Mouse (Mus musculus): Measurements from ENCODE around the gene Nrarp. TPM values are rescaled to one million over a fixed set of nuclear protein-coding genes. Genes with fewer than 3 reads are reported as not detected.

Nrarp gene
- polyA plus RNA-seq (2012): 4.1 and 6.7 TPM in 2 replicates

DNA sequence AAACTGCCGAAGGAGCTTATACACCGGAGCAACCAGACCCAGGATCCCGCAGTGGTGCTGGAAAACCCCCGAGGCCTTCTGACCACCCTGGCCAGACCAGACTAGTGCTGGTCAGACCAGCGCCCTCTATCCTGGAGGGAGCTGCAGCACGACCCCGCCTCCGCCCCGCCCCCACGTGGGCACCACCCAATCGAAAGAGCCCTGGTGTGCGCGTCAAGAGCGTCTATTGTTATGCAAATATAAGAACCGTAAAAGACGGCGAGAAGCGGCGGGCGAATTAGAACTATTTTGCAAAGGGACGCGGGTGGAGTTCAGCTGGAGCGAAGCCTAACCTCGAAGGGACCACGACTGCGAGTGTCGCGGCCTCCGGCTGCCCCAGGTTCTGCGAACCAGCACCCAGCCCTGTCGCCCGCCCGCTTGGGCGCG is at the start of gene Nrarp:
Gene Nrarp, plus strand, starts transcription at position 281 of the 426 bp plus-strand sequence.

GRCm38 (mm10) chr2:25196172-25196954 is 15.8 kb downstream of the Nrarp start, which contains the start of gene Tor4a:
Tor4a (minus strand) TSS chr2:25196886.

GRCm38 (mm10) chr2:25211121-25211670 is 30.6 kb downstream of the Nrarp start, which contains the start of gene Nelfb:
Nelfb (minus strand) TSS chr2:25211489.

GRCm38 (mm10) chr2:25214444-25214843 is 33.9 kb downstream of the Nrarp start, which contains the start of gene Stpg3:
Stpg3 (minus strand) TSS chr2:25214637.

DNA sequence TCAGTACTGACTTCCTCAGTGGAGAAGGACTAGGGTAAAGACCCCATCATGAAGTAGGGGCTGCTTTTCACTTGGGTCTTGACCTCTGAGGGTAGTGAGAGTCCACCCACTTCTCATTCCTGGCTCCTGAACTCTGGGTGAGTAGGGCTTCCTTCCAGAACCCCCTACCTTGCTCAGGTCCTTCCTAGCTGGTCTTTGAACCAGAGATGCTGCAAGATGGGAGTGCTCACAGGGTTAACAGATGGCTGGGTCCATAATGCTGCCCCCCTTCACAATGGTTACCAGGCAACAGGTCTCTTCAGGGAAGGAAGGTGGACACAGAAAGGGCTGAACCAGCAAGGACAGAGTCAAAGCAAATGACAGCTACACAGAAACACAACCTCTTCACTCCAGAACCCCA is 37.9 kb downstream of the Nrarp start, which contains the start of gene Fam166a:
Gene Fam166a, plus strand, starts transcription at position 301 of the 400 bp plus-strand sequence.

GRCm38 (mm10) chr2:25224492-25224765 is 43.9 kb downstream of the Nrarp start, which contains the start of gene Tubb4b:
Tubb4b (minus strand) TSS chr2:25224702.

Other genes starting within 250 kb of the Nrarp start
- gene Arrdc1, start 245.5 kb upstream of the Nrarp start, polyA plus RNA-seq (2012): 89.7 and 94.3 TPM in 2 replicates
- gene Zmynd19, start 231.0 kb upstream of the Nrarp start, polyA plus RNA-seq (2012): 11.1 and 13.2 TPM in 2 replicates
- 20.1 and 24.2 TPM in 2 replicates for gene Dph7, start 218.4 kb upstream of the Nrarp start, polyA plus RNA-seq (2012)
- 47.1 and 48.8 TPM in 2 replicates for gene Mrpl41, start 205.7 kb upstream of the Nrarp start, polyA plus RNA-seq (2012)
- gene Pnpla7, start 204.7 kb upstream of the Nrarp start, polyA plus RNA-seq (2012): 11.5 and 13.6 TPM in 2 replicates
- gene Nsmf, start 126.4 kb upstream of the Nrarp start, polyA plus RNA-seq (2012): 19.1 and 31.9 TPM in 2 replicates
- gene Entpd8, start 100.5 kb upstream of the Nrarp start, polyA plus RNA-seq (2012): not detected in 2 replicates
- gene Noxa1, start 85.6 kb upstream of the Nrarp start, polyA plus RNA-seq (2012): 0.03 and 0.15 TPM in 2 replicates
- 8.8 and 14.5 TPM in 2 replicates for gene Tor4a, start 16.1 kb downstream of the Nrarp start, polyA plus RNA-seq (2012)
- gene Nelfb, start 30.7 kb downstream of the Nrarp start, polyA plus RNA-seq (2012): 26.8 and 30.3 TPM in 2 replicates
- gene Stpg3, start 33.9 kb downstream of the Nrarp start, polyA plus RNA-seq (2012): 0.09 and 0.26 TPM in 2 replicates
- 0.07 and 0.15 TPM in 2 replicates for gene Fam166a, start 38.0 kb downstream of the Nrarp start, polyA plus RNA-seq (2012)
- 382 and 509 TPM in 2 replicates for gene Tubb4b, start 43.9 kb downstream of the Nrarp start, polyA plus RNA-seq (2012)
- gene Slc34a3, start 53.6 kb downstream of the Nrarp start, polyA plus RNA-seq (2012): not detected in 2 replicates
- gene Rnf224, start 56.0 kb downstream of the Nrarp start, polyA plus RNA-seq (2012): 0.12 and 0.18 TPM in 2 replicates
- gene Rnf208, start 61.5 kb downstream of the Nrarp start, polyA plus RNA-seq (2012): 8.5 and 13.7 TPM in 2 replicates
- 0.22 TPM in 1 of 2 replicates, not detected in the other for gene Cysrt1, start 61.7 kb downstream of the Nrarp start, polyA plus RNA-seq (2012)
- 2.8 TPM in 1 of 2 replicates, not detected in the other for gene AL732309.1, start 66.1 kb downstream of the Nrarp start, polyA plus RNA-seq (2012)
- gene Tmem203, start 74.7 kb downstream of the Nrarp start, polyA plus RNA-seq (2012): 7.3 and 8.5 TPM in 2 replicates
- gene Tprn, start 81.9 kb downstream of the Nrarp start, polyA plus RNA-seq (2012): 58.1 and 64.5 TPM in 2 replicates
- gene Ssna1, start 91.7 kb downstream of the Nrarp start, polyA plus RNA-seq (2012): 223 and 227 TPM in 2 replicates
- gene Anapc2, start 91.7 kb downstream of the Nrarp start, polyA plus RNA-seq (2012): 23.1 and 24.8 TPM in 2 replicates
- not detected in 2 replicates for gene Tmem210, start 107.4 kb downstream of the Nrarp start, polyA plus RNA-seq (2012)
- not detected in 2 replicates for gene Lrrc26, start 109.2 kb downstream of the Nrarp start, polyA plus RNA-seq (2012)
- 0.01 and 0.02 TPM in 2 replicates for gene Grin1, start 138.4 kb downstream of the Nrarp start, polyA plus RNA-seq (2012)
- 27.2 and 28.1 TPM in 2 replicates for gene Man1b1, start 151.6 kb downstream of the Nrarp start, polyA plus RNA-seq (2012)
- gene Dpp7, start 175.6 kb downstream of the Nrarp start, polyA plus RNA-seq (2012): 6.3 and 7.2 TPM in 2 replicates
- gene Uap1l1, start 184.9 kb downstream of the Nrarp start, polyA plus RNA-seq (2012): 16.7 and 24.2 TPM in 2 replicates
- gene Sapcd2, start 191.6 kb downstream of the Nrarp start, polyA plus RNA-seq (2012): 35.8 and 46.8 TPM in 2 replicates
- 0.09 and 0.39 TPM in 2 replicates for gene Entpd2, start 215.1 kb downstream of the Nrarp start, polyA plus RNA-seq (2012)
- 2.3 and 6.0 TPM in 2 replicates for gene Npdc1, start 218.6 kb downstream of the Nrarp start, polyA plus RNA-seq (2012)
- 19.2 and 28.1 TPM in 2 replicates for gene Fut7, start 242.5 kb downstream of the Nrarp start, polyA plus RNA-seq (2012)
- gene Abca2, start 247.9 kb downstream of the Nrarp start, polyA plus RNA-seq (2012): 58.0 and 85.3 TPM in 2 replicates

Data from megakaryocyte-erythroid progenitor cell, adult 5 weeks (primary cell).